Mouse (Mus musculus): Measurements from ENCODE around the gene Snx6. TPM values are rescaled to one million over a fixed set of nuclear protein-coding genes. Genes with fewer than 3 reads are reported as not detected.

Snx6 gene
- polyA plus RNA-seq, 1 experiment: 36.7 TPM

DNA sequence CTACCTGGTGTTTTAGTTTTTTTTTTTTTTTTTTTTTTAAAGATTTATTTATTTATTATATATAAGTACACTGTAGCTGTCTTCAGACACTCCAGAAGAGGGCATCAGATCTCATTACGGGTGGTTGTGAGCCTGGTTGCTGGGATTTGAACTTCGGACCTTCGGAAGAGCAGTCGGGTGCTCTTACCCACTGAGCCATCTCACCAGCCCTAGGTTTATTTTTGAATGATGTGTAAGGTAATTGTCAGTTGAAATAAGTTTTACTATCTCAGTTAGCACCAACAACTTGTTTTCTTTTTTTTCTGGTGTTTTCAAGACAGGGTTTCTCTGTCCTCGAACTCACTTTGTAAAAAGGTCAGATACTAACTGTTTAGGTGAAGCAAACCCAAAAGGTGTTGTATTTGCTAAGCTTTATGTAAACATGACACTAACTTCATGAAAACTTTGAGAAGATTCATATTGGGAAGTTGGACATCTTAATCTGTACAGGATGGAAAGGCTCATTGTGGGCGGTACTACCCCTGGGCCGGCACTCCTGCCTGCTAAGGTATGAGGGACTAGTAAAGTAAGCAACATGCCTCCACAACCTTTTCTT, 98.4 kb downstream of the Snx6 start:
- no peak overlapping the region for H3K27ac ChIP-seq (replicated peaks; ENCODE audit: low read depth, low read length)
- H3K4me1 ChIP-seq (ENCODE audit: control insufficient read depth, insufficient read depth, insufficient read length, low read length): no peaks in the 10 kb centered on the region
- no peak overlapping the region for H3K4me3 ChIP-seq (ENCODE audit: insufficient read depth, low read depth, low read length)

Other genes starting within 250 kb of the Snx6 start
- gene Sptssa, start 139.1 kb downstream of the Snx6 start, polyA plus RNA-seq (2012; ENCODE audit: insufficient read depth, insufficient read length, missing spikeins): 81.2 and 86.1 TPM in 2 replicates
- 45.3 and 49.2 TPM in 2 replicates for gene Eapp, start 99.8 kb downstream of the Snx6 start, polyA plus RNA-seq (2012; ENCODE audit: insufficient read depth, insufficient read length, missing spikeins)
- gene Cfl2, start 67.2 kb upstream of the Snx6 start, polyA plus RNA-seq (2012; ENCODE audit: insufficient read depth, insufficient read length, missing spikeins): 196 and 220 TPM in 2 replicates
- gene Gm20403, start 190.8 kb upstream of the Snx6 start, polyA plus RNA-seq (2012; ENCODE audit: insufficient read depth, insufficient read length, missing spikeins): not detected in 2 replicates
- 3.6 and 6.3 TPM in 2 replicates for gene Baz1a, start 218.6 kb upstream of the Snx6 start, polyA plus RNA-seq (2012; ENCODE audit: insufficient read depth, insufficient read length, missing spikeins)